Mouse (Mus musculus): ENCODE measurements around the gene Batf2.
"Not testable (repeated sequence)": the region's sequence is repeated elsewhere in the genome, so short reads cannot be mapped to it uniquely, and the experiment has no call there.

Gene Batf2

GRCm38 (mm10) chr19:6132171-6132827 lies 8.5 kb upstream of the Batf2 start:
- DNase-seq: no peak

- DNase-seq: not testable (repeated sequence)
These were observed 7.6 kb upstream of the Batf2 start for GRCm38 (mm10) chr19:6133197-6133596.

- no peak for DNase-seq
These were observed 4.4 kb upstream of the Batf2 start for GRCm38 (mm10) chr19:6136397-6136796.

DNA sequence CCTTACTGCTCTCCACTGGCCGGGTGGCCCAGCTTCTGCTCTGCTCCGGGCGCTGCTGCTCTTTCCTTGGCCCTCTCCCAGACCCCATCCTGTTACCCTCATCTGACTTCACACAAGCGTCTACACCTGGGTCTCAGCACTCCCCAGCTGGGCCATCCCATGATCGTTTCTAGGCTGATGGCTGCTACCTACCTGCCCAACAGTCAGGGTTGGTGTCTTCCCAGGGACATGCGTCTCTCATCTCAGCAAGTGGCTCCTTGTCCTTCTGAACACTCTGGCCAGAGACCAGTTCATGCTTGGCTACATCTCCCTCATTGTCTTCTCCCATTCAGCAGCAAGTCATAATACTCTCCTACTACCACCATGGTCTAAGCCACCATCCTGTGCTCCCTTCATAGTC lies 1.1 kb upstream of the Batf2 start:
- DNase-seq: no peak

DNA sequence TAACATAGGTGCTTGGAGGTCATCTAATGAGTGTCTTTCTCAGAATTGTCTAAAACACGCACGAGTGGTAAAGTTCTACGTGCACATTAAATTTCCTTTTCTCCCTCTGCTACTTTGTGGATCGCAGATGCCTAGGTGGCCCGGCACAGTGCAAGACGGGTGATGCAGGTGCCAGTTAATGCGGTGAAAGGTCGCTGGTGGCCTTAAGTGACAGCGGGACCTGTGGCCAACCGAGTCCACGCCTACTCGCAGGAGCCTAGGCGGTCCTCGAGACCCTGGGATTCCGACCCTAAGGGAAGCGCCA lies 457 bp upstream of the Batf2 start:
- no peak for DNase-seq

DNA sequence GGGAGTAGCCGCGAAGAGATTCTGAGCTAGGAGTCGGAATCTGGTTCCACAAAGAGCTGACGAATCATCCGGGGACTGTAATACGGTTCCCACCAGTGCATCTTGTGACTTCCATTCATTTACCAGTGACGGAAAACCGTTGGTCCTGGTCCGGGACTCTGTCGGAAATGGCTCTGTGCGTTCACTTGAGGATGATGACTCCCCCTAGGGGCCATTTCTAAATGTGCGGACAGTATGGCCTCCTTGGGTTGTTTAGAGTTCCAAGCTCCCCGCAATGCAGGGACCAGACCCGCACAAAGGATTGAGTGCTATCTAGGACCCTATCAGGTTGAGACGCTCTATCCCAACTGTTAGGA lies 589 bp downstream of the Batf2 start, which contains the start of gene Arl2:
Arl2 (minus strand) TSS at position 155 of the 356 bp plus-strand sequence.
- peak; percentile 77 to 84 for DNase-seq

- no peak for DNase-seq
These were observed 4.1 kb downstream of the Batf2 start for GRCm38 (mm10) chr19:6144842-6145241.

- no peak for DNase-seq
These were observed 14.4 kb downstream of the Batf2 start for GRCm38 (mm10) chr19:6155174-6155573.

DNA sequence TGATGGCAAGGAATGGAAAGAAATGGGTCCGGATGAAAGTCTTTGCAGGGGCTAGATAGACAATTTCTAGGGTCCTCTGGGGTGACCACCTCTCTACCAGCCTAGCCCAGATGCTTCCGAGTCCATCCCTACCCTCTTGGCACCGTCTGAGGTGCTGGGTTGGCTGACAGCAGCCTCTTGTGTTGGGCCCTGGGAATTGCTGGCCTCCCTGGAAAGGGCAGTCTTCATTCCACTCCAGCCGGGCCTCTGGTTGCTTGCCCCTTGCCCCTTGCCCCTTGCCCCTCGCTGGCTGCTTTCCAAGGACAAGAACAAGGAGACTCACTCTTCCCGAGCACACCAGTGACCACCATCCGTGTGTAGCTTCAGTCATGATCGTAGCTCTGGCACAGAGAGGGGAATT lies 15.6 kb downstream of the Batf2 start:
- DNase-seq: peak; percentile 52 to 58

DNA sequence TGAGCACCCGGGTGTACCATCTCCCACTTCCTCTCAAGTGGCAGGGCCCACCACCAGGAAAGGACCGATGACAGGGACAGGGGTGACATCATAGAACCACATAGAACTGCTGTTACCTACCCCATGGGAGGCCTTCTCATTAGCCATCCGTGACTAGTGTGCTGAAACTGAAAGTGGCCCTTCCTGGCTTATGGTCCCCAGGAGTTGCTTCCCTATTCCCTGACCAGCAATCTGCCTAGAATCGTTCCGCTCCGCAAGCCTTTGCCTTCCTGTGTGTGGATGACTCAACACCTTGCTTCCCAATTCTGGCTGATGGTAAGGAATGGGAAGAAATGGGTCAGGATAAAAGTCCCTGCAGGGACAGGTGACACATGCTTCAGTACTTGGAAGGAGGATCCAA lies 16.4 kb downstream of the Batf2 start:
- no peak for DNase-seq

GRCm38 (mm10) chr19:6163872-6164547 lies 23.2 kb downstream of the Batf2 start:
- DNase-seq: peak; percentile 45 to 49

GRCm38 (mm10) chr19:6166750-6167149 lies 26.0 kb downstream of the Batf2 start:
- DNase-seq: no peak

DNA sequence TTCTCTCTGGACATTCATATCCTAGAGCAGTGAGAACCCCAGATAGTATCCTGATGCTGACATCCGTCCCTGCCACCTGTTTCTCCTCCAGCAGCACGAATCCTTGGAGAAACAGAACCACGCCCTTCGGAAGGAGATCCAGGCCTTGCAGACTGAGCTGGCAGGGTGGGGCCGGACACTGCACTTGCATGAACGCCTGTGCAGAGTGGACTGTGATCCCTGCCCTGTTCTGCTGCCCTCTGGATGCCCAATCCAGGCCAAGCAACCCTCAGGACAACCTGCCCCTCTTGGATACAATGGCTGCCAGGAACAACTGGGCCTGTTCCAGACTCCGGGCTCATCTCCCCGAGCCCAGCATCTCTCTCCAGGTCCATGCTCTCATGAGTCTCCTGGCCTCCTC lies 30.4 kb downstream of the Batf2 start:
- peak in 1 of 2 experiments; percentile 18 for DNase-seq

- DNase-seq: no peak
These were observed 34.0 kb downstream of the Batf2 start for GRCm38 (mm10) chr19:6174771-6175170.

- DNase-seq: no peak
These were observed 38.0 kb downstream of the Batf2 start for GRCm38 (mm10) chr19:6178775-6179174.

DNA sequence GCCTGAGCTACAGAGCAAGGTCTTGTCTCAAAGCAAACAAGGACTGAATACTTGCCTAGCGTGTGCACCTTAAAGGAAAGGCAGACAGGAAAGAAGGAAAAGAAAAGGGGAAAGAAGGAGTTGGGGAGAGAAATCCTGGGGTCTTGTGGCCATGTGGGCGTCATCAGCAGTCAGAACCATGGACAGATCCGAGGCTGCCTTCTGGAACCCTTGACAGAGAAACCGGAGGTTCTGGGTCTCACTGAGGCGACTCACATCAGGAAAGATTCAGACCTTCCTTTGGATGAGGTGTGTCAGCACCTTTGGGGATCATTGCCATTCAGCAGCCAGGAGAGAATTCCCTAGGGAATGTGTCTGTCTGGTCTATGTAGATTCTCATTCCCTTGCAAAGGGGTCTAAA lies 40.8 kb downstream of the Batf2 start:
- DNase-seq: no peak

- no peak for DNase-seq
These were observed 41.8 kb downstream of the Batf2 start for GRCm38 (mm10) chr19:6182534-6182933.

DNA sequence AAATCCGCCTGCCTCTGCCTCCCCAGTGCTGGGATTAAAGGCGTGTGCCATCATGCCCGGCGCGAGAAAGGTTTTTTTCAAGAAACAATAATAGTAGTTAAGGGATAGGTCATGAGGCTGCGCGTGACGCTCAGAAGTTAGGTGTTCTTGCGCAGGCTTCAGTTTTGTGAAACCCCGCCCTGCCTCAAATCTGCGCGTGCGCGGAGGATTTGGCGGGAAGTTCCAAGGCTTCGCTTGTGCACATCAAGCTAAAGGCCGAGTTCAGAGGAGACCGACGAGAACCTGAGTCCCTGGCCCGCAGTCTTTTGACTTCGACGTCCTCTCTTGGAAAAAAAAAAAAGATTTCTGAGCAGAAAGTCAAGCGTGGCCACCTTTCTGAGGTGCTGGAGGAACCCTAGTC lies 43.3 kb downstream of the Batf2 start, which contains the start of gene Majin:
Majin (plus strand) TSS at position 258 of the 400 bp plus-strand sequence.
- DNase-seq: no peak

DNA sequence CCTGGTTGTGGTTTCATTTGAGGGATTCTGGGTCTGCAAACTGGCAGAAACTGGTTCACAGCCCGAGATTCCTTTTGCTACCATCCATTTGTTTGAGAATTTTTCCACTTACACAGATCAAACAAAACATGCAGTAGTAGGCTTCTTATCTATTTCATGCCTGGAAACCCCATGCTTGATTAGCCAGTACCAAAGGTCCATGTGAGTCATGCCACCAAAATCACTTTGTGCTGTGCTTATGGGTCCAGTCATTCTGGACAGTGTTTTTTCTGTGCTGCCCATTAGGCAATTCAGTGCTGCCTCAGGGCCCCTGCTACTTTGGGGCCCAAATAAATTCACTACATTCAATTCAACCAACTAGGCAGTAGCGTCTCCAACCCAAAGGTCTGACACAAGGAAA lies 63.5 kb downstream of the Batf2 start:
- no peak for DNase-seq

GRCm38 (mm10) chr19:6206716-6207115 lies 65.9 kb downstream of the Batf2 start:
- no peak for DNase-seq

GRCm38 (mm10) chr19:6216046-6216705 lies 75.4 kb downstream of the Batf2 start:
- DNase-seq: no peak

GRCm38 (mm10) chr19:6218606-6219005 lies 77.8 kb downstream of the Batf2 start:
- DNase-seq: no peak

Measured in kidney, adult 8-10 months (tissue).